Mouse (Mus musculus) small intestine, adult 2 months (tissue): Measurements from ENCODE around the gene Fblim1.

Experiments used
- CTCF ChIP-seq: fragments of 200-500 bp; IDR thresholded peaks from 2 replicates; pipeline ENCODE4 v1.5.1; 2012; ENCODE audit warnings: low read depth, mild to moderate bottlenecking, control low read depth, inconsistent platforms, low read length, moderate library complexity, mixed read lengths; ENCODE audit not compliant: insufficient replicate concordance, insufficient read length; ENCODE audit errors: extremely low read depth
- POLR2A ChIP-seq: fragments of 200-500 bp; IDR thresholded peaks from 2 replicates; pipeline ENCODE4 v1.6.1; 2012; ENCODE audit warnings: low read depth, mild to moderate bottlenecking, control low read depth, inconsistent platforms, low read length, moderate library complexity

DNA sequence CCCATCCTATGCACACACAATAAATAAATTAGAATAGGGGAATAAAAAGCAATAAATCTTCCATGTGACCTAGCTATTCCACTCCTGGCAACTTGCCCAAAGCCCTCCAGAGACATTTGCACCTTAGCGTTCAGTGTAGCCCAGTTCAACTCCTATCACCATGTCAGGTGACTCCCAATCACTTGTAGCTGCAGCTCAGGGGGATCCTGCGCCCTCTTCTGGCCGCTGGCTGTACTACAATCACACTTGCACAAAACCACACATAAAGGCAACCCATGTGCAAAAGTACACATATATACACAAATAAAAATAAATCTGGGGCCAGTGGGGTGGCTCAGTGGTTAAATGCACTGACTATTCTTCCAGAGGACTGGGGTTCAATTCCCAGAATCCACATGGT is 14.3 kb downstream of the Fblim1 start:
- TF ChIP-seq CTCF = peak; percentile 86; the same call in 1 of the 2 replicates
- TF ChIP-seq POLR2A = no peak
